Mouse (Mus musculus): ENCODE measurements around the gene Slc24a2.

- TF ChIP-seq POLR2A (IDR thresholded peaks at IDR 0.05; ENCODE audit: borderline replicate concordance, extremely low read depth, insufficient read depth, insufficient read length, poor library complexity, severe bottlenecking) (no peak), CTCF (IDR thresholded peaks at IDR 0.05; ENCODE audit: borderline replicate concordance, extremely low read depth, insufficient read depth, insufficient read length) (no peak)
Observed at GRCm38 (mm10) chr4:87090841-87091240, 139.4 kb downstream of the Slc24a2 start.

Measured in brain, embryonic 14.5 days (tissue).